Mouse (Mus musculus): ENCODE data around the gene Slc12a1. TPM values are rescaled to one million over a fixed set of nuclear protein-coding genes. Genes with fewer than 3 reads are reported as not detected.
A peak's percentile ranks its signal among the peaks of the same experiment; 100 is the strongest.

Gene Slc12a1
- total RNA-seq, 2 experiments from 2014 or later, result 0.08 TPM; not detected in 1

DNA sequence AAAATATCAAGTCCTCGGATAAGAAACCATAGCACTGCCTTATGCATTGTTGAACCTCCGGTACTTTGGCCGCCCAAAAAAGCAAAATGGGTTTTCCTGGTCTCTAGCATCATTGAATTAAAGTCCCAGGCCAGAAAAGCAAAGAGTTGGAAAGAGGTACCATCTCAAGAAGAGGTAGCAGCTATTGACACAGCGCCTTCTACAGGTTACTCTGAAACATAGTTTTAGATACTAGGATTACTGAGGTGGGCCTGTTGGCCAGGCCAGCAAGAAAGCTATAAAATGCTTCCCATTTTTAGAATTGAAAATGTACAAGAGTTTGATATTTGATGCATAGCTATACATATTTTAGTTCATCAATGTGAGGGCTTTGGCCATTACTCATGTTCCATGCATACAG, 97.6 kb downstream of the Slc12a1 start:
- peak; percentile 55 for TF ChIP-seq CTCF (conservative IDR thresholded peaks at IDR 0.05)
- DNase-seq (ENCODE audit: low spot score in 2 of 2), result no peak
- Histone ChIP-seq H3K27ac (no peak overlapping the region), H3K4me3 (no peak overlapping the region)

DNA sequence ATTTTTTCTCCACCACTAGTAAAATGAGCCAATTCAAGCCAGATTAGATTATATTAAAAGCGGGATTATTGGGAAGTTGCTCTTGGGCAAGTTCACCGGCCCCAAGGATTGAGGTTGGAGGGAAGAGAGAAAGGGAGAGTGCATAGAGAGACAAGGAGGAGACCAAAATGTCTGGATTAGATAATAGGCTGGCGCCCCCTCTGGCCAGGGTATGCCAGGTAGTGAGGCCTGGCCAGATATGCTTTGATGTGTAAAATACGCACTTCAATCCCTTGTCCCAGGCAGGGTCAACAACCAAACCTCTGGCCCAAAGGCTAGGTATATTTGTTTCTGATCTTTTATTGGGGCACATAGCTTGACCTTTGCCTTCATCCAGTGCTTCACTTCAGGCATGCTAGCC, 99.5 kb downstream of the Slc12a1 start:
- DNase-seq (ENCODE audit: low spot score in 2 of 2), result no peak
- Histone ChIP-seq H3K27ac (no peak overlapping the region), H3K4me3 (no peak overlapping the region)
- TF ChIP-seq CTCF (conservative IDR thresholded peaks at IDR 0.05), result no peak

DNA sequence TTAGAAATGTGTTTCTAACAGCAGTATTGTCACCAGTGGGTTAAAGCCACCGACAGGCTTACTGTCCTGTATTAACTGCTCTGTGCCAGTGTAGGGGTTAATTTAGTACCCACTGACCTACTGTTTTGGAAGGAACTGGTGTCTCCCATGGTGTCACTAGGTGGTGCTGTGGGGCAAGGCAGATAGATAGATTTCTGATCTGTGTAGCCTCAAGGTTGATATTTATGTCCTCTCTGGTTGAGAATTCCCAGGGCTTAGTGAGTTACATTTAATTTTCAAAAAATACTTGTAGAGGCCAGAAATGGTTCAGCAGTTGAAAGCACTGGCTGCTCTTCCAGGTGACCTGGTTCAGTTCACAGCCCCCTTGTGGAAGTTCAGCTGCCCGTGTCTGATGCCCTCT, 100.0 kb downstream of the Slc12a1 start:
- peak in 1 of 2 experiments; percentile 54 for DNase-seq (ENCODE audit: low spot score in 2 of 2)
- H3K4me3 ChIP-seq, result no peak overlapping the region
- peak; percentile 76 for TF ChIP-seq CTCF (conservative IDR thresholded peaks at IDR 0.05)
- H3K27ac ChIP-seq, result no peak overlapping the region

DNA sequence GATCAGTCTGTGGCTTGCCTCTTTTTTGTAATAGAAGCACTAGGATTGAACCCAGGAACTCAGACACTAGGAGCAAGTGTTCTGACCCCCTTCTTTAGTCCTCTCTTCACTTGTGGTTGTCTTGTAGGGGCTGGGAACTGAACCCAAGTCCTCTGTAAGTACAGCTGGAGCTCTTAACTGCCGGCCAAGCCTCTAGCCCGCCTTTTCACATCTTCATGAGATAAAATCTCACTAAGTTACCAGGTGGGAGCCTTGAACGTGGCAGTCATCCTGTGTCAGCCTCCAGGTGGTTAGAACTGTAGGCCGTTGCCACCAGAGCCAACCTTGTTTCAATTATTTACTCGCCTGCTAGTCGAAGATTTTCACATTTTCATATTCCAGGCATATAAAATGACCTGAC, 101.4 kb downstream of the Slc12a1 start:
- Histone ChIP-seq H3K27ac (no peak overlapping the region), H3K4me3 (no peak overlapping the region)
- no peak for DNase-seq (ENCODE audit: low spot score in 2 of 2)
- TF ChIP-seq CTCF (conservative IDR thresholded peaks at IDR 0.05), result no peak

DNA sequence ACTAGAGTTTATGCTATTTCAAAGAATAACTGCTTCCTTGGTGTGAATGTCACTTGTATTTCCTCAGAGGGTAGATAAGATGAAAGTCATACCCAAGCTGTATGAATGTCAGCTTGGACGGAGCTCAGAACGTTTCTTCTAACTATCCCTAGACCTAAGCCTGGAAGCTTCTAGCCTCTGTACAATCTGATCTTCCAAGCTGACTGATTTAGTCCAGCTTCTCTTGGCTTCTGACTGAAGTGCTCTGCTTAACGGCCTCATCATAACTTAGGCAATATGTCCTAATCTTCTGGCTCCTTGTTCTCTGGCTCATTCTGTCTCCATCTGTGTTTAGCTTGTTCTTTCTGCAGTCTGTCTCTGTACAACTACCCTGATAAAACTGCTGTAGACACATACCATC, 102.3 kb downstream of the Slc12a1 start:
- no peak for DNase-seq (ENCODE audit: low spot score in 2 of 2)
- H3K27ac ChIP-seq, result no peak overlapping the region
- no peak for TF ChIP-seq CTCF (conservative IDR thresholded peaks at IDR 0.05)
- no peak overlapping the region for H3K4me3 ChIP-seq

DNA sequence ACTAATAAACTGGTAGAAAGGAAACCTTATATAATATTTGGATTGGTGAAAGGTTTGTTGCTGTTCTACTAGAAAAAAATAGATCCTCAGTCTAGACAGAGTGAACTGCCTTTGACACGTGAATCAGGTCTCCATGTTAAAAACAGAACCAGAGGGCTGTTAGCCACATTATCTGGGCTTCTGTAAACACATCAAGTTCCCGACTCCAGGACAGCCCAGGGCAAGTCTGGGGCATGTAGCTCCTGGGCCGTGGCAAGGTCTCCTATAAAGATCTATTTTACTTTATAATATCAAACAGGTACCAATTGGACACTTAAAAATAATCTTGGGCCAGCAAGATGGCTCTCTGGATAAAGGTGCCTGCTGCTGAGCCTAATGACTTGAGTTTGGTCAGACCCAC, 103.6 kb downstream of the Slc12a1 start:
- no peak for DNase-seq (ENCODE audit: low spot score in 2 of 2)
- Histone ChIP-seq H3K4me3 (no peak overlapping the region), H3K27ac (no peak overlapping the region)
- TF ChIP-seq CTCF (conservative IDR thresholded peaks at IDR 0.05), result no peak

DNA sequence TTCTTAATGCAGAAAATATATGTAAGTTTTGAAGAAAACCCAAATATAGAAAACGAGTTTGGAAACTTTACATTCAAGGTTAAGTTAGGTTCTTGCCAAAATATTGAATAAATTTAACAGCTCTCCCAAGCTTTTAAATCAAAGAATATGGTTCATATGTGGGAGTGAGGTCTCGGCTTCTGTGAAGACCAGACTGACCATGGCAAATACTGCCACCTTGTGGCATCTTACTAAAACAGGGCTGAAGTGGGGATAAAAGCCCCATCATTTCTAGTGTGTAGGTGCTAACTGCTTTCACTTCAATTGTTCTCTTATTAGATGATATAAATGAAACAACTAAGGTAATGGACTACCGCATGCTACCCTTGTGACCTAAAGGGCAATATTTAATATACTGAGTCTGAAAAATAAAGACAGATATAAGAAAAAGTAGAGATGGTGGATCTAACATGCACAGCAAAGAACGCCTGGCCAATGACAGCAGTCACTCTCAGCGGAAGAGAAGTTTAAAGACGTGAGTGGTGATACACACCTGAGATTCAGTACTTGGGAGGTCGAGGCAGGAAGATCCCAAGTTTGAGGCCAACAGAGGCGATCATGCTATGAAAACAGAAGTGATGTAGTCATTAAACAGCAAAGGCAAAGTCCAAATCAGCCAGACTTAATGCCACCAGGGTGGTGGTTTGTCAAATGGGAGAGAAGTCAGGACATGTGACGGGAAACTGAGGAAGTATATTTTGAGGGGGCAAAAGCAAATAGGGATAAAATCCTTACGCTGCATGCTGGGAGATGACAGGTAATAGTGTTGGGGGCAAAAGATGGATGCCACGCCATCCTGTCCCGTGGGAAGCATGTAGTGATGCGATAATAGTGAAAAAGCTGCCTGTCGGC, 107.2 kb downstream of the Slc12a1 start:
- peak; percentile 89 for TF ChIP-seq CTCF (conservative IDR thresholded peaks at IDR 0.05)
- no peak overlapping the region for H3K27ac ChIP-seq
- peak in 1 of 2 experiments; percentile 52 for DNase-seq (ENCODE audit: low spot score in 2 of 2)

DNA sequence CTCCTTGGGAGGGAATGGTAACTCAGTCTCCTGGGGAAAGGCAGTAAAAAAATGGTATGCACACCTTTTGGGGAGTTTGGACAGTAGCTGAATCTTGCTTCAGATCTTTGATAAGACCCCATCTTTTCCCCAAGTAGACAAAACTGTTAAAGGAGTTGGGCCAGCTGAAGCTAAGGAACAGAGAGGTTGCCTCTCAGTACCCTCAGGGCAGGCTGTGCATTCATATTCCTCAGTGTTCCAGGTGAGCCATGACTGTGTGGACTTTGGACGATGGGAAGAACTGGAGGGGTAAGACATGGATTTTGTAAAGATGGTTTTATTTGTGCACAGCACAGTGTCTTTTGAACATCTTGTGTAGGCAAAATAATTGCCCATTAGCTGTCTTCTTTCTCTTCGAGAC, 108.0 kb downstream of the Slc12a1 start:
- no peak for DNase-seq (ENCODE audit: low spot score in 2 of 2)
- Histone ChIP-seq H3K4me3 (no peak overlapping the region), H3K27ac (no peak overlapping the region)
- TF ChIP-seq CTCF (conservative IDR thresholded peaks at IDR 0.05), result no peak

More for the DNA sequence above, 107.2 kb downstream of the Slc12a1 start:
- H3K4me3 ChIP-seq, result no peak overlapping the region

DNA sequence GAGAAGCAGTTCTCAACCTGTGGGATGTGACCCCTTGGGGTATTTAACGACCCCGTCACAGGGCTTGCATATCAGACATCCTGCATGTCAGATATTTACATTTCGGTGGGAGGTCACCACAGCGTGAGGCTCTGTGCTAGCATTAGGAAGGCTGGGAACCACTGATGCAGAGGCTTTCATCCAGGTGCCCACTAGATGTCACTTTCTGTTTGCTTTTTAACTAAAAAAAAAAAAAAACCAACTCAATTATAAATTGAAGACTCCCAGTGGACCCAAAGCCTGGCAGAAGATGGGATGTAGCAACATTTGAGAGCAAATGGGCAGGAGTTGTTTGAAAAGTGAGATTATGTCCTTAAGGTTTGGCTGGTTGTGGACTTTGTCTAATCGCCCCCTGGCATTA, 110.8 kb downstream of the Slc12a1 start:
- no peak overlapping the region for H3K27ac ChIP-seq
- no peak overlapping the region for H3K4me3 ChIP-seq
- no peak for DNase-seq (ENCODE audit: low spot score in 2 of 2)
- TF ChIP-seq CTCF (conservative IDR thresholded peaks at IDR 0.05), result peak; percentile 81

DNA sequence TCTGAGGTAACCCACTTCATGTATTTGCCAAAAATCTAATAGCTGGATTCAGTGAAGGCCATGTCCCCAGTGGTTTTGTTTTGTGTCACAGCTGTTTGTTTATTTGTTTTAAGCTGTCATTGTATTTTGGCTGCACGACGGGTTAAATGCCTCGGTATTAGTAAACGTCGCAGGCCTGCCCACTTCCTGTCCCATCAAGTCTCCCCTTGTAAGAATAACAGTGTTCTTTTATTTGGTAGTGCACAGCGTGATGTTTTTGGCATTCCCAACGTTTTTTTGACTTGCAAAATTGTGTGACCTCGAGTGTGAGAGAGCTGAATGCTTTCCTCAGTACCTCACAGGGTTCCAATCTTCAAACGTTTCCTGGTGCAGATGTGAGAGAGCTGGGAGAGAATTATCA, 111.4 kb downstream of the Slc12a1 start:
- TF ChIP-seq CTCF (conservative IDR thresholded peaks at IDR 0.05), result no peak
- DNase-seq (ENCODE audit: low spot score in 2 of 2), result no peak
- H3K27ac ChIP-seq, result peak overlapping the region; percentile 9; the same call in 1 of the 2 replicates
- no peak overlapping the region for H3K4me3 ChIP-seq

DNA sequence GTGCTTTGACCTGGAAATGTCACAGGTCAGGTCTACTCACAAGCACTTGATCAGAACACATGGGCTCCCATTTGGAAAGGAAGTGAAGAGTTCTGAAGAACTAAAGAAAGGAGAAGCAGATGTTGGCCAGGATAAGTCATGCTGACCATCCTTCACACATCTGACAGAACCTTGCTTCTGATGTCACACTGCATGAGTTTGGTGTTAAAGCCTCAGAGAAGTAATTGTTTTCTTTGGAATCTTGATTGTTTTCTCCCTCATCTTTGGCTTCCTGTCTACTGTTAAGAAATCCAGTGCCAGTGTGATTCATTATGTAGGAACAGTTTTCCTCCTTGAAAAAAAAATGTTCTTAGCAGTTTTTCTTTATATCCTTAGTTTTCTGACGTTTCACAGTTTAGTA, 116.6 kb downstream of the Slc12a1 start:
- Histone ChIP-seq H3K4me3 (no peak overlapping the region), H3K27ac (no peak overlapping the region)
- no peak for DNase-seq (ENCODE audit: low spot score in 2 of 2)
- TF ChIP-seq CTCF (conservative IDR thresholded peaks at IDR 0.05), result no peak

DNA sequence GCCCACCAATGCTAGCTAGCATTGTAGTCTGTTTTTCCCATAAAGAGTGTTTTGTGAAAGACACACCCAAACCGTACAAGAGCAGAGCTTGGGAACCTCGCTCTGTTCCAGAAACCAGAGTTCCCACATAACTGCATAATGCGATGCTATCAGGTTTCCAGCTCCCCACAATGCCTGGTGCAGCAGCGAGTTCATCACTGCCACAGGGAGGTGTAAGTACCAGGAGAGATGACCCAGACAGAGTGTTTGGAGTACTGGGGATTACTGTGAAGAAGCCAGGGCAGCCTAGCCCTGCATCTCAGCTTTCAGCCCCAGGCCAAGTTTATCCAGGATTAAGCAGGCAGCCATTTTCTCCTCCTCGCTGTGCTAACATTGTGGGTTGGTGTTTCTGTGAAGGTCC, 123.3 kb downstream of the Slc12a1 start:
- no peak for TF ChIP-seq CTCF (conservative IDR thresholded peaks at IDR 0.05)
- DNase-seq (ENCODE audit: low spot score in 2 of 2), result no peak
- no peak overlapping the region for H3K27ac ChIP-seq

DNA sequence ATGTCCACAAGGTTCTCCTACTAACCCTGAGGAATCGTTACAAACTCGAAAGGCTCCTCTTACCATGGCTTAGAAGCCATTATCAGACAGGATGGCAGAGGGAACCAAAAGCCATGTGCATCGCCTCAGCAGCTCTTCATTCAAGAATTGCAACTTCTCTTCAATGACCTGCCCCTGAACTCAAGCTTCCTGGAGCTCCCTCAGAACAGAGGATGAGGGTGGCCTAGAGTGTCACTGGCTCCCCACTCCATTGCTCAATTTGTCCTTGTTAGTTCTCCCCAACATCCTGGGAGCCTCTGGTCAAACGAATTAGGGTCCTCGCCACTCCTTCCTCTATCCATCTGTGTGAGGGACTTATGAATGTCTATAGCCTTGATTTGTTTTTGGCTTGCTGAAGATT, 124.4 kb downstream of the Slc12a1 start:
- no peak overlapping the region for H3K4me3 ChIP-seq
- TF ChIP-seq CTCF (conservative IDR thresholded peaks at IDR 0.05), result no peak

More for the DNA sequence above, 123.3 kb downstream of the Slc12a1 start:
- H3K4me3 ChIP-seq, result no peak overlapping the region

DNA sequence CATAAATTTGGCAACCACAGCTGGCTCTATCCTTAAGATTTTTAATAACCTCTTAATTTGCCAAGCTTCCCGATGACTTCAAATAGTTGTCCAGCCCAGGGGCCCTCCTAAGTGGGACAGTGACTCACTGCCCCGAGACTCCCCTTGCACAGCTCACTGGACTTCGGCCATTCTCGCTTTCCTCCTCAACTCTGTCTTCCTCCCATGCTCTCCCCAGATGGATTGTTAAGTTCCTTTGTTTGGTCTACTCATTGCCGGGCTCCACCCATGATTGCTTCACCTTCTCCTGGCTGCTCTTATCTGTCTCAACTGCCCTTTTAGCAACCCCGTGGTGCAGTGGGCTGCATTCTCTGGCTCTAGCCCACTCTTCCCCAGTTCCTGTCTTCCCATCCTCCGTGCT, 126.2 kb downstream of the Slc12a1 start:
- H3K4me3 ChIP-seq, result no peak overlapping the region
- no peak for DNase-seq (ENCODE audit: low spot score in 2 of 2)
- TF ChIP-seq CTCF (conservative IDR thresholded peaks at IDR 0.05), result no peak
- no peak overlapping the region for H3K27ac ChIP-seq

More for the DNA sequence above, 124.4 kb downstream of the Slc12a1 start:
- no peak for DNase-seq (ENCODE audit: low spot score in 2 of 2)
- H3K27ac ChIP-seq, result no peak overlapping the region

Other genes starting within 250 kb of the Slc12a1 start
- under 1 TPM; 0.47 to 0.61 TPM for gene Slc24a5, start 84.4 kb upstream of the Slc12a1 start, total RNA-seq (2021)
- gene Myef2, start 28.8 kb upstream of the Slc12a1 start, total RNA-seq (2021), result 100 to 1,000 TPM; 105 to 108 TPM
- 10 to 100 TPM; 11.2 to 16.0 TPM for gene Ctxn2, start 15.8 kb upstream of the Slc12a1 start, total RNA-seq (2021)
- 10 to 100 TPM; 27.1 to 28.4 TPM for gene Dut, start 94.7 kb downstream of the Slc12a1 start, total RNA-seq (2021)